Mouse (Mus musculus) liver, adult 2 months (tissue): Measurements from ENCODE around the gene Nlrp3.

Experiments
- CTCF ChIP-seq: fragments of 200-500 bp; IDR thresholded peaks from 2 replicates; pipeline ENCODE4 v1.5.1; 2011; ENCODE audit warnings: low read depth, low read length, control low read depth
- POLR2A ChIP-seq: fragments of 200-500 bp; IDR thresholded peaks from 2 replicates; pipeline ENCODE4 v1.6.1; 2011; ENCODE audit warnings: low read length, control low read depth; ENCODE audit not compliant: insufficient read depth; ENCODE audit errors: extremely low read depth

GRCm38 (mm10) chr11:59530870-59531535 lies 10.4 kb upstream of the Nlrp3 start:
- TF ChIP-seq CTCF (no peak), POLR2A (no peak)
